34 mouse cellular contexts compared by ENCODE assay signal in genomic region chr4:132299849-132300248, GRCm38 (mm10). TPM values are rescaled to one million over a fixed set of nuclear protein-coding genes. Genes with fewer than 3 reads are reported as not detected.
"Had no signal": no experiment of that assay in that cellular context is flagged by ENCODE, and none has a peak within 500 bp of the region (broad histone marks: within the 10 kb centered on the region; RNA-seq: fewer than 3 reads in every experiment).

No protein-coding gene starts in this region.

- H3K9ac ChIP-seq: limb, embryonic 12.5 days; limb, embryonic 13.5 days; limb, embryonic 15.5 days; liver, embryonic 12.5 days; liver, embryonic 13.5 days; liver, embryonic 14.5 days; liver, embryonic 15.5 days; liver, postnatal 0 days; lung, embryonic 14.5 days; lung, embryonic 15.5 days; midbrain, embryonic 12.5 days; midbrain, embryonic 13.5 days; midbrain, embryonic 15.5 days; neural tube, embryonic 12.5 days had no signal

- H3K27me3 ChIP-seq: limb, embryonic 12.5 days; limb, embryonic 13.5 days; limb, embryonic 15.5 days; liver, embryonic 12.5 days; liver, embryonic 13.5 days; liver, embryonic 15.5 days; lung, embryonic 15.5 days; midbrain, embryonic 12.5 days; midbrain, embryonic 13.5 days; midbrain, embryonic 15.5 days; neural tube, embryonic 12.5 days had no signal

- DNase-seq: left cerebral cortex, postnatal 4 days; liver; liver, embryonic 13.5 days; liver, postnatal 0 days; lung, adult 18-20 months; lung, adult 2 months; lung, embryonic 14.5 days; lung, postnatal 10 days; lung, postnatal 14 days; lung, postnatal 36 days; lung, postnatal 4 days; midbrain, embryonic 14.5 days had no signal

- H3K27ac ChIP-seq: limb, embryonic 10.5 days; limb, embryonic 12.5 days; limb, embryonic 13.5 days; limb, embryonic 15.5 days; liver, embryonic 12.5 days; liver, embryonic 13.5 days; liver, embryonic 14.5 days; liver, embryonic 15.5 days; lung, embryonic 15.5 days; macrophage; midbrain, embryonic 10.5 days; midbrain, embryonic 12.5 days; midbrain, embryonic 13.5 days; midbrain, embryonic 15.5 days; neural tube, embryonic 12.5 days had no signal

- H3K4me3 ChIP-seq: limb, embryonic 10.5 days; limb, embryonic 12.5 days; limb, embryonic 13.5 days; limb, embryonic 15.5 days; liver, embryonic 12.5 days; liver, embryonic 13.5 days; liver, embryonic 15.5 days; lung, embryonic 15.5 days; megakaryocyte, embryonic 14.5 days; midbrain, embryonic 10.5 days; midbrain, embryonic 12.5 days; midbrain, embryonic 13.5 days; midbrain, embryonic 15.5 days; myocyte; neural tube, embryonic 12.5 days had no signal

- H3K4me2 ChIP-seq: limb, embryonic 12.5 days; limb, embryonic 13.5 days; limb, embryonic 15.5 days; liver, embryonic 11.5 days; liver, embryonic 12.5 days; liver, embryonic 13.5 days; liver, embryonic 15.5 days; lung, embryonic 14.5 days; lung, embryonic 15.5 days; midbrain, embryonic 11.5 days; midbrain, embryonic 12.5 days; midbrain, embryonic 13.5 days; midbrain, embryonic 15.5 days; neural tube, embryonic 12.5 days had no signal

- H3K36me3 ChIP-seq: limb, embryonic 10.5 days; limb, embryonic 12.5 days; limb, embryonic 13.5 days; limb, embryonic 15.5 days; liver, embryonic 12.5 days; liver, embryonic 13.5 days; liver, embryonic 15.5 days; lung, embryonic 15.5 days; midbrain, embryonic 12.5 days; midbrain, embryonic 15.5 days had no signal

- H3K9me3 ChIP-seq: limb, embryonic 10.5 days; limb, embryonic 12.5 days; limb, embryonic 13.5 days; limb, embryonic 15.5 days; liver, embryonic 12.5 days; liver, embryonic 13.5 days; liver, embryonic 15.5 days; lung, embryonic 15.5 days; megakaryocyte, embryonic 14.5 days; midbrain, embryonic 10.5 days; midbrain, embryonic 12.5 days; midbrain, embryonic 13.5 days; midbrain, embryonic 15.5 days; neural tube, embryonic 12.5 days had no signal

RNA-seq across cellular contexts. Expression of gene Rab42, which starts 3.3 kb away (rescaled TPM):
- total RNA-seq: liver, adult 2 months; megakaryocyte, adult 5-6 weeks; megakaryocyte-erythroid progenitor cell, adult 5-6 weeks; monocyte, adult 5-6 weeks had no signal
- polyA plus RNA-seq: liver, adult 2 months had no signal
